Comparison of ENCODE assay signal across 8 mouse cellular contexts in the genomic region with DNA sequence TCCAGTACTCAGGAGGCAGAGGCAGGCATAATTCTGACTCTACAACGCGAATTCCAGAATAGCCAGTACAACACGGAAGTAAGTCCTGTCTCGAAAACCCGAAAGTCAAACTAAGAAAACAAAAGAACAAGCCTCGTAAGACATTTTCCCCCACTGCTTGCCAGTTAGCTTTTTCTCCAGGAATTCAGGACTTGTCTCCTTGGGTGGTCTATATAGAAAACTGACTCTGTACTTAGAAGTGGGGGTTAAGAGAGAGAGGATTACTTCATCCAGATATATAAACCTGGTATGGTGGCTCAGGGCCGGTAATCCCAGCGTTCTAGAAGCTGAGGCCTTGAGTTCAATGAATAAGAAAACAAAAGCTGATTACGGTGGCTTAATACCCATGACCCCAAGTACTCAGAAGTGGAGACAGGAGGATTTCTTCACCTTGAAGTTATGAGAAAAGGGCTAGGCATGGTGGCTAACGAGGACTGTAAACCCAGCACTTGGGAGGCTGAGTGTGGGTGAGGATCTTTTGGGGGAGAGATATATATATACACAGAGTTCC. TPM values are rescaled to one million over a fixed set of nuclear protein-coding genes. Genes with fewer than 3 reads are reported as not detected.
DNase-seq lines count a peak whose midpoint lies in the region; ATAC-seq and TF ChIP-seq lines count a peak whose summit lies in the region.

No protein-coding gene starts in this region.

- TF ChIP-seq RAD21 in MEL (IDR thresholded peaks at IDR 0.05; ENCODE audit: low read depth, low read length): no peak

- no peaks in the 10 kb centered on the region for H3K27me3 ChIP-seq in heart, embryonic 15.5 days
- H3K27me3 ChIP-seq in MEL (ENCODE audit: control insufficient read depth in 1 of 2, insufficient read depth in 2 of 2, low read length in 2 of 2): no peaks in the 10 kb centered on the region
- H3K27me3 ChIP-seq in hindbrain, embryonic 12.5 days: no peaks in the 10 kb centered on the region
- no peaks in the 10 kb centered on the region for H3K27me3 ChIP-seq in midbrain, embryonic 13.5 days

- peak overlapping the region; percentile 68 for H3K27ac ChIP-seq in heart, embryonic 15.5 days
- peak overlapping the region; percentile 19 for H3K27ac ChIP-seq in MEL (ENCODE audit: control insufficient read depth, low read depth, low read length)
- H3K27ac ChIP-seq in hindbrain, embryonic 12.5 days: peak overlapping the region; percentile 83
- H3K27ac ChIP-seq in midbrain, embryonic 13.5 days: peak overlapping the region; percentile 76

- no peak for TF ChIP-seq CTCF in MEL (IDR thresholded peaks at IDR 0.05 in 2 of 3, conservative IDR thresholded peaks at IDR 0.05 in 1 of 3; ENCODE audit: control insufficient read depth in 1 of 3, insufficient read depth in 1 of 3, low read depth in 2 of 3, low read length in 3 of 3, poor library complexity in 1 of 3, severe bottlenecking in 1 of 3)

- H3K4me1 ChIP-seq in heart, embryonic 15.5 days (replicated peaks): peaks cover 27% of the 10 kb centered on the region
- no peaks in the 10 kb centered on the region for H3K4me1 ChIP-seq in MEL (ENCODE audit: control insufficient read depth in 1 of 2, insufficient read depth in 2 of 2, low read length in 2 of 2)
- peaks cover 12% of the 10 kb centered on the region for H3K4me1 ChIP-seq in hindbrain, embryonic 12.5 days
- H3K4me1 ChIP-seq in midbrain, embryonic 13.5 days (replicated peaks): peaks cover 13% of the 10 kb centered on the region

- WGBS in heart, embryonic 15.5 days: 36% methylated on average over 10 of the region's 10 CpGs
- 40% methylated on average over 10 of the region's 10 CpGs for WGBS in hindbrain, embryonic 12.5 days
- WGBS in midbrain, embryonic 13.5 days: 29% methylated on average over 10 of the region's 10 CpGs

- DNase-seq in heart, postnatal 4 days: no peak
- DNase-seq in MEL (ENCODE audit: low read depth, low spot score): no peak
- no peak for DNase-seq in right cerebral cortex, adult 18-20 months
- DNase-seq in adrenal gland, postnatal 4 days (ENCODE audit: low spot score in 2 of 2): no peak
- no peak for DNase-seq in right cerebral cortex, postnatal 14 days

- H3K4me2 ChIP-seq in heart, embryonic 15.5 days: peak overlapping the region; percentile 67
- peak overlapping the region; percentile 61 for H3K4me2 ChIP-seq in hindbrain, embryonic 12.5 days (replicated peaks)
- H3K4me2 ChIP-seq in midbrain, embryonic 13.5 days (replicated peaks): peak overlapping the region; percentile 64

- no peak for TF ChIP-seq EP300 in MEL (IDR thresholded peaks at IDR 0.05; ENCODE audit: low read depth in 1 of 2, low read length in 2 of 2)

- no peak for ATAC-seq in heart, embryonic 15.5 days (replicated peaks; ENCODE audit: insufficient number of reproducible peaks, insufficient read depth, low FRiP score, low read depth)
- ATAC-seq in hindbrain, embryonic 12.5 days (ENCODE audit: low FRiP score): no peak
- no peak for ATAC-seq in midbrain, embryonic 13.5 days

- H3K4me3 ChIP-seq in heart, embryonic 15.5 days: peak overlapping the region; percentile 67
- H3K4me3 ChIP-seq in MEL (ENCODE audit: control insufficient read depth in 1 of 2, insufficient read depth in 1 of 2, low read depth in 2 of 2, low read length in 2 of 2): peak overlapping the region; percentile 59 to 95
- peak overlapping the region; percentile 56 for H3K4me3 ChIP-seq in hindbrain, embryonic 12.5 days
- H3K4me3 ChIP-seq in midbrain, embryonic 13.5 days (replicated peaks): peak overlapping the region; percentile 58

- peak overlapping the region; percentile 68 for H3K9ac ChIP-seq in heart, embryonic 15.5 days
- peak overlapping the region; percentile 55 for H3K9ac ChIP-seq in MEL (ENCODE audit: control insufficient read depth, low read depth, low read length, poor library complexity, severe bottlenecking)
- H3K9ac ChIP-seq in hindbrain, embryonic 12.5 days: peak overlapping the region; percentile 69
- peak overlapping the region; percentile 69 for H3K9ac ChIP-seq in midbrain, embryonic 13.5 days (replicated peaks)

- no peaks in the 10 kb centered on the region for H3K9me3 ChIP-seq in heart, embryonic 15.5 days (replicated peaks)
- H3K9me3 ChIP-seq in MEL (replicated peaks; ENCODE audit: insufficient read depth, low read length): no peaks in the 10 kb centered on the region
- H3K9me3 ChIP-seq in hindbrain, embryonic 12.5 days (replicated peaks): no peaks in the 10 kb centered on the region
- H3K9me3 ChIP-seq in midbrain, embryonic 13.5 days: no peaks in the 10 kb centered on the region

- TF ChIP-seq POLR2A in MEL (IDR thresholded peaks at IDR 0.05; ENCODE audit: control insufficient read depth in 1 of 2, insufficient read depth in 1 of 2, low read depth in 1 of 2, low read length in 2 of 2, poor library complexity in 1 of 2): no peak

- H3K36me3 ChIP-seq in heart, embryonic 15.5 days: no peaks in the 10 kb centered on the region
- no peaks in the 10 kb centered on the region; a peak in 1 of 4 replicates for H3K36me3 ChIP-seq in MEL (ENCODE audit: control insufficient read depth in 1 of 2, insufficient read depth in 2 of 2, low read length in 2 of 2)
- no peaks in the 10 kb centered on the region for H3K36me3 ChIP-seq in hindbrain, embryonic 12.5 days
- no peaks in the 10 kb centered on the region for H3K36me3 ChIP-seq in midbrain, embryonic 13.5 days

- no peaks in the 10 kb centered on the region; the same call in 1 of the 2 replicates for H3K79me2 ChIP-seq in MEL (ENCODE audit: control insufficient read depth, insufficient read depth, low read length, poor library complexity)

TF ChIP-seq in MEL, 35 proteins besides CTCF, POLR2A, EP300 and RAD21:
- no peak for TF ChIP-seq ETS1 (IDR thresholded peaks at IDR 0.05; ENCODE audit: low read depth, low read length)
- no peak for TF ChIP-seq TCF12 (IDR thresholded peaks at IDR 0.05; ENCODE audit: low read depth, low read length)
- no peak for TF ChIP-seq SIN3A (IDR thresholded peaks at IDR 0.05; ENCODE audit: low read length)
- TF ChIP-seq ZC3H11A (IDR thresholded peaks at IDR 0.05; ENCODE audit: low read depth, low read length): no peak
- no peak for TF ChIP-seq POLR2AphosphoS2 (IDR thresholded peaks at IDR 0.05; ENCODE audit: low read length)

RNA-seq across cellular contexts. Expression of a gene that starts 3.4 kb away (rescaled TPM):
- 3.0 and 4.8 TPM in 2 replicates for polyA plus RNA-seq in heart, embryonic 15.5 days (2015; fragmentation: Nextera tagmentation; extraction: Ambion mirVana)
- 1 to 10 TPM; 1.6 to 2.3 TPM for total RNA-seq in heart, postnatal 4 days (2021)
- 2.6 and 2.8 TPM in 2 replicates for total RNA-seq in MEL (2012; rRNA removed)
- 1 to 10 TPM in 1 of 2 experiments, not detected in 1; 3.0 TPM for polyA plus RNA-seq in MEL (2012; ENCODE audit: insufficient read depth in 1 of 2, insufficient read length in 2 of 2, low read depth in 1 of 2, low replicate concordance in 2 of 2, missing spikeins in 1 of 2)
- polyA plus RNA-seq in hindbrain, embryonic 12.5 days (2016; fragmentation: Nextera tagmentation; extraction: Ambion mirVana): 5.1 and 7.0 TPM in 2 replicates
- 3.3 and 5.3 TPM in 2 replicates for polyA plus RNA-seq in midbrain, embryonic 13.5 days (2015; fragmentation: Nextera tagmentation; extraction: Ambion mirVana)
- total RNA-seq in adrenal gland, postnatal 4 days (2021): 10 to 100 TPM; 11.6 to 16.4 TPM

RNA-seq across cellular contexts. Expression of a gene that starts 10.2 kb away (rescaled TPM):
- polyA plus RNA-seq in heart, embryonic 15.5 days (2015; fragmentation: Nextera tagmentation; extraction: Ambion mirVana): 1.3 and 1.6 TPM in 2 replicates
- total RNA-seq in heart, postnatal 4 days (2021): 10 to 100 TPM; 14.7 to 15.5 TPM
- 11.1 and 12.4 TPM in 2 replicates for total RNA-seq in MEL (2012; rRNA removed)
- 10 to 100 TPM in 1 of 2 experiments, not detected in 1; 20.6 TPM for polyA plus RNA-seq in MEL (2012; ENCODE audit: insufficient read depth in 1 of 2, insufficient read length in 2 of 2, low read depth in 1 of 2, low replicate concordance in 2 of 2, missing spikeins in 1 of 2)
- 0.88 and 1.2 TPM in 2 replicates for polyA plus RNA-seq in hindbrain, embryonic 12.5 days (2016; fragmentation: Nextera tagmentation; extraction: Ambion mirVana)
- polyA plus RNA-seq in midbrain, embryonic 13.5 days (2015; fragmentation: Nextera tagmentation; extraction: Ambion mirVana): 0.43 and 0.65 TPM in 2 replicates
- 10 to 100 TPM; 22.6 to 22.8 TPM for total RNA-seq in adrenal gland, postnatal 4 days (2021)

RNA-seq across cellular contexts. Expression of a gene that starts 22.2 kb away (rescaled TPM):
- polyA plus RNA-seq in heart, embryonic 15.5 days (2015; fragmentation: Nextera tagmentation; extraction: Ambion mirVana): 0.05 and 0.14 TPM in 2 replicates
- under 1 TPM in 1 of 2 experiments, not detected in 1; 0.20 TPM for total RNA-seq in heart, postnatal 4 days (2021)
- not detected in 2 replicates for total RNA-seq in MEL (2012; rRNA removed)
- polyA plus RNA-seq in MEL (2012; ENCODE audit: insufficient read depth in 1 of 2, insufficient read length in 2 of 2, low read depth in 1 of 2, low replicate concordance in 2 of 2, missing spikeins in 1 of 2): under 1 TPM in 1 of 2 experiments, not detected in 1; 0.07 TPM
- 5.3 and 6.7 TPM in 2 replicates for polyA plus RNA-seq in hindbrain, embryonic 12.5 days (2016; fragmentation: Nextera tagmentation; extraction: Ambion mirVana)
- 8.8 and 9.7 TPM in 2 replicates for polyA plus RNA-seq in midbrain, embryonic 13.5 days (2015; fragmentation: Nextera tagmentation; extraction: Ambion mirVana)
- 1 to 10 TPM; 4.4 to 6.1 TPM for total RNA-seq in adrenal gland, postnatal 4 days (2021)

RNA-seq across cellular contexts. Expression of a gene that starts 39.6 kb away (rescaled TPM):
- polyA plus RNA-seq in heart, embryonic 15.5 days (2015; fragmentation: Nextera tagmentation; extraction: Ambion mirVana): not detected in 2 replicates
- total RNA-seq in heart, postnatal 4 days (2021): not detected
- total RNA-seq in MEL (2012; rRNA removed): 0.15 TPM in 1 of 2 replicates, not detected in the other
- under 1 TPM in 1 of 2 experiments, not detected in 1; 0.97 TPM for polyA plus RNA-seq in MEL (2012; ENCODE audit: insufficient read depth in 1 of 2, insufficient read length in 2 of 2, low read depth in 1 of 2, low replicate concordance in 2 of 2, missing spikeins in 1 of 2)
- polyA plus RNA-seq in hindbrain, embryonic 12.5 days (2016; fragmentation: Nextera tagmentation; extraction: Ambion mirVana): not detected in 2 replicates
- 0.31 and 0.32 TPM in 2 replicates for polyA plus RNA-seq in midbrain, embryonic 13.5 days (2015; fragmentation: Nextera tagmentation; extraction: Ambion mirVana)
- total RNA-seq in adrenal gland, postnatal 4 days (2021): under 1 TPM in 1 of 2 experiments, not detected in 1; 0.39 TPM

RNA-seq across cellular contexts. Expression of a gene that starts 48.3 kb away (rescaled TPM):
- 2.1 and 3.0 TPM in 2 replicates for polyA plus RNA-seq in heart, embryonic 15.5 days (2015; fragmentation: Nextera tagmentation; extraction: Ambion mirVana)
- 10 to 100 TPM; 14.7 to 16.7 TPM for total RNA-seq in heart, postnatal 4 days (2021)
- 2.5 and 3.3 TPM in 2 replicates for total RNA-seq in MEL (2012; rRNA removed)
- 10 to 100 TPM in 1 of 2 experiments, not detected in 1; 17.6 TPM for polyA plus RNA-seq in MEL (2012; ENCODE audit: insufficient read depth in 1 of 2, insufficient read length in 2 of 2, low read depth in 1 of 2, low replicate concordance in 2 of 2, missing spikeins in 1 of 2)
- 4.3 and 4.8 TPM in 2 replicates for polyA plus RNA-seq in hindbrain, embryonic 12.5 days (2016; fragmentation: Nextera tagmentation; extraction: Ambion mirVana)
- 4.3 and 4.4 TPM in 2 replicates for polyA plus RNA-seq in midbrain, embryonic 13.5 days (2015; fragmentation: Nextera tagmentation; extraction: Ambion mirVana)
- 10 to 100 TPM; 24.4 to 26.9 TPM for total RNA-seq in adrenal gland, postnatal 4 days (2021)

Comparison
In these comparisons a context has a peak if more than half of its experiments do, and no peak if none do; other contexts are left out.
1. H3K27ac ChIP-seq: peak in every context shown above with its lines; median percentile 83 in hindbrain, embryonic 12.5 days; 76 in midbrain, embryonic 13.5 days; 68 in heart, embryonic 15.5 days; 19 in MEL.